Mouse (Mus musculus) forebrain, embryonic 16.5 days (tissue): Measurements from ENCODE around the gene Acbd6. TPM values are rescaled to one million over a fixed set of nuclear protein-coding genes. Genes with fewer than 3 reads are reported as not detected.
A peak's percentile ranks its signal among the peaks of the same experiment; 100 is the strongest.

ENCODE experiments used
- ATAC-seq: fragments of 200-750 bp; cut with Nextera tagmentation; 2 replicates; pipeline ENCODE4 v1.8.0; 2017; ENCODE audit warnings: mild to moderate bottlenecking, moderate library complexity
- H3K27ac ChIP-seq: fragments of 300-500 bp; sonication (generic); 2 replicates; pipeline ENCODE4 v1.5.1; 2014; ENCODE audit warnings: low read length, control low read depth
- H3K27me3 ChIP-seq: fragments of 300-500 bp; sonication (generic); replicated peaks from 2 replicates; pipeline ENCODE4 v1.6.1; 2014; ENCODE audit warnings: low read length; ENCODE audit not compliant: control insufficient read depth, insufficient read depth
- H3K36me3 ChIP-seq: fragments of 300-500 bp; sonication (generic); 2 replicates; pipeline ENCODE4 v1.6.1; 2014; ENCODE audit not compliant: control insufficient read depth, insufficient read depth
- H3K4me1 ChIP-seq: fragments of 300-500 bp; sonication (generic); replicated peaks from 2 replicates; pipeline ENCODE4 v1.6.1; 2014; ENCODE audit warnings: low read length; ENCODE audit not compliant: control insufficient read depth, insufficient read depth
- H3K4me2 ChIP-seq: fragments of 300-500 bp; sonication (generic); 2 replicates; pipeline ENCODE4 v1.6.1; 2014; ENCODE audit warnings: mild to moderate bottlenecking, low read length, control low read depth
- H3K4me3 ChIP-seq: fragments of 300-500 bp; sonication (generic); replicated peaks from 2 replicates; pipeline ENCODE4 v1.5.1; 2014; ENCODE audit warnings: mild to moderate bottlenecking, low read length, control low read depth
- H3K9ac ChIP-seq: fragments of 300-500 bp; sonication (generic); replicated peaks from 2 replicates; pipeline ENCODE4 v1.6.1; 2014; ENCODE audit warnings: low read depth, low read length, control low read depth
- H3K9me3 ChIP-seq: fragments of 300-500 bp; sonication (generic); 2 replicates; pipeline ENCODE4 v1.6.1; 2016; ENCODE audit warnings: low read length; ENCODE audit not compliant: control insufficient read depth
- WGBS: fragments of 180-500 bp; shearing (Covaris S2); extraction: QIAGEN DNeasy Blood & Tissue Kit; methylation state at CpG from one replicate; pipeline ENCODE4 v1.1.7; 2014; 5-methylcytosine and 5-hydroxymethylcytosine counted together
- polyA plus RNA-seq: library from polyadenylated mRNA; unstranded; fragments of >200 nt; fragmentation: Nextera tagmentation; extraction: Ambion mirVana; gene quantifications from 2 replicates; pipeline ENCODE4 v1.2.1, GENCODE M21; 2015

Acbd6 gene
- polyA plus RNA-seq, 1 experiment from 2014 or later = 87.4 TPM

DNA sequence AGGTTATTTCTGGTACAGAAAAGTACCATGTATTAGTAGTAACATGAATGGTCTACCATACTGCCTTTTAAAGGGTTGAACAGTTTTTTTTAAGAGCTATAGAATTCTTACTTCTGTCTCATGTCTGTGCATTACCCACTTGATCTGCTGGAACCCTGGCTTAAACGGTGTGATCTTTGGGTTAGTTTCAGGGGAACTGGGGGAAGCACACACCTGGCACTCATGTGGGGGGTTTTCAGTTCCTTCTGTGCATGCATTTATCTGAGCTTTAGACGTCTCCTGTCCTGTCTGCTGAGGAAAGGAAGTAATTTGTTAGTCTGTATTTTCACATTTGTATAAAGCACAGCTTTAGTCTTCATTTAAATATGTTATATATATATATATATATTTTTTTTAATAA, 19.4 kb downstream of the Acbd6 start:
- no peak overlapping the region for H3K27ac ChIP-seq
- H3K36me3 ChIP-seq = no peaks in the 10 kb centered on the region
- no peak overlapping the region for H3K4me2 ChIP-seq
- H3K9ac ChIP-seq = no peak overlapping the region
- H3K4me3 ChIP-seq = no peak overlapping the region
- H3K4me1 ChIP-seq = 0 out of 2 replicates have a peak, but pooled peaks cover 2% of the 10 kb centered on the region
- H3K27me3 ChIP-seq = no peaks in the 10 kb centered on the region
- ATAC-seq = no peak
- WGBS = 74% methylated on average over 2 of the region's 2 CpGs
- no peaks in the 10 kb centered on the region for H3K9me3 ChIP-seq

DNA sequence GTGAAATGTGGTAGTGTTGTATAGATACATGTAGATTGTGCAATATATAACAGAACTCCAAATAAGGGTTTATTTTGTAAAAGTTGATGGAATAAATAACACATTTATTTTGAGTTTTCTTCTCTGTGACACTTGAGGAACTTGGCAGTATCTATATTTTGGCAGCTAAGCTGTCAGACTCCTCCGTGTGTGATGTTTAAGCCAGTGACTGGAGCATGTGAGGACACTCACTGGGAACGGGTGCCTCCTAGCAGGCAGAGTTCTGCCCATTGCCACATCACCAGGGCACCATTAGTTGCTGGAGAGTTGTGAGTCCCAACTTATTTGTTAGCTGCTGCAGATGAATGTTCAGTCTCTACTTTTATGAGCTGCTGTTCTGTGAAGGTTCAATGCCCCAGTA, 30.0 kb downstream of the Acbd6 start:
- 70% methylated on average over 2 of the region's 2 CpGs for WGBS

DNA sequence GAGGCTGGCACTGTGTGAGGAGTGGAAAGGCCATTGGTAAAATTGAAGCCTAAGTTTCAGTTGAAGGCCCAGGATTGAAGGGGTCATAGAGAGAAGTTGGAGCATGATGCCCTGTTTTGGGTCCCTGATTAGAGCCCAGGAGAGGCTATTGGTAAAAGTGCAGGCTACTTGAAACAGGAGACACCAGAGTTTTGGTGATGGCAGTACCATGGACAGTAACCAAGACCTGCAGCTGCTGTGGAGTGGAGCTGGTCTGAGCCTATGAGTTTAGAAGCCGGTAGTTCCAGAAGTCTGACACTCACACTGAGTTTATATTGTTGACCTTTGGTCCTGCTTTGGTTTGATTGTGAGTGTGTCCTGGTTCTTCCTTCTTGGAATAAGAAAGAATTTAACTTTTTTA, 36.2 kb downstream of the Acbd6 start:
- H3K36me3 ChIP-seq = no peaks in the 10 kb centered on the region
- 71% methylated on average over 1 of the region's 1 CpGs for WGBS
- ATAC-seq = no peak
- no peak overlapping the region for H3K4me3 ChIP-seq
- no peaks in the 10 kb centered on the region for H3K4me1 ChIP-seq
- no peaks in the 10 kb centered on the region for H3K9me3 ChIP-seq
- no peak overlapping the region for H3K27ac ChIP-seq
- no peaks in the 10 kb centered on the region for H3K27me3 ChIP-seq
- no peak overlapping the region for H3K4me2 ChIP-seq
- no peak overlapping the region for H3K9ac ChIP-seq

More for the DNA sequence above, 30.0 kb downstream of the Acbd6 start:
- Histone ChIP-seq H3K4me2 (no peak overlapping the region), H3K4me1 (no peaks in the 10 kb centered on the region), H3K9ac (no peak overlapping the region), H3K36me3 (no peaks in the 10 kb centered on the region), H3K9me3 (no peaks in the 10 kb centered on the region), H3K27me3 (no peaks in the 10 kb centered on the region), H3K4me3 (no peak overlapping the region), H3K27ac (no peak overlapping the region)
- ATAC-seq = no peak

DNA sequence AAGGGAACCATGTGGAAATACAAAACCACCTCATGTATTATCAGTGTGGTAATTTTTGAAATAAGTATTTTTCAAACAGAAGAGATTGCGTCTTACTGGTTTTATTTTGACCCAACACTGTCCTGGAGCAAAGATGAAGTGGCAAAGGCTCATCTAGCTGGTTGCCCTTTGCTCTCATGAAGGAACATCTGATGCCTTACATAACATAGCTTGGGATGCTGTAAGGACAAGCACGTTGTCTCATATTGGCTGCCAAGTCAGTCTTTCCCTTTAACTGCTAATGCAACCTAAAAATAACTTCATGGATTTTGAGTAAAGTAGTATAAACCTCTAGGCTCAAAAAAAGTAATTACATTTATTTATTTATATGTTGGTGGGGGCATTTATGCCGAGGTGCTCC, 38.7 kb downstream of the Acbd6 start:
- WGBS = 86% methylated on average over 3 of the region's 3 CpGs
- no peaks in the 10 kb centered on the region for H3K9me3 ChIP-seq
- no peak for ATAC-seq

DNA sequence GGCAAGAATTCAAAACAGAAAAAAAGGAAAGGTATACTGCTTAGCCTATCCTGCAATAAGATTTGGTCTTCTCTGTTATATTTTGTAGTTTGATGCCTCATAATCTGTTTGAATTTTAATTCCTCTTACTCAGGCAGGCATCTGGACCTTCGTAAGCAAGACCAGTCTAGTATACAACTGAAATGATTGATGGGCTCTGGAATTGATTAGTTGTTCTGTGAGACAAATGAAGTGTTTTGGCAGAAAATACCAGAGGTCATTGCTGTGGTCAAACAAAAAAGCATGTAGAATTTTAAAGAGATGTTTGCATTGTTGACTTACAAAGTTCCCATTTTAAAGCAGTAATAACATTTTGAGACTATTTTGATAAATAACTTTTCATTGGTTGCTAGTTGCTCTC, 46.8 kb downstream of the Acbd6 start:
- H3K36me3 ChIP-seq = no peaks in the 10 kb centered on the region
- H3K4me1 ChIP-seq = peaks cover 14% of the 10 kb centered on the region
- H3K4me2 ChIP-seq = no peak overlapping the region
- H3K27me3 ChIP-seq = no peaks in the 10 kb centered on the region
- H3K9ac ChIP-seq = no peak overlapping the region
- H3K27ac ChIP-seq = no peak overlapping the region
- ATAC-seq = no peak
- 35% methylated on average over 1 of the region's 1 CpGs for WGBS
- no peak overlapping the region for H3K4me3 ChIP-seq
- no peaks in the 10 kb centered on the region for H3K9me3 ChIP-seq

More for the DNA sequence above, 38.7 kb downstream of the Acbd6 start:
- H3K4me2 ChIP-seq = no peak overlapping the region
- H3K4me3 ChIP-seq = no peak overlapping the region
- H3K9ac ChIP-seq = no peak overlapping the region
- H3K4me1 ChIP-seq = no peaks in the 10 kb centered on the region
- H3K36me3 ChIP-seq = no peaks in the 10 kb centered on the region
- no peaks in the 10 kb centered on the region for H3K27me3 ChIP-seq
- no peak overlapping the region for H3K27ac ChIP-seq

DNA sequence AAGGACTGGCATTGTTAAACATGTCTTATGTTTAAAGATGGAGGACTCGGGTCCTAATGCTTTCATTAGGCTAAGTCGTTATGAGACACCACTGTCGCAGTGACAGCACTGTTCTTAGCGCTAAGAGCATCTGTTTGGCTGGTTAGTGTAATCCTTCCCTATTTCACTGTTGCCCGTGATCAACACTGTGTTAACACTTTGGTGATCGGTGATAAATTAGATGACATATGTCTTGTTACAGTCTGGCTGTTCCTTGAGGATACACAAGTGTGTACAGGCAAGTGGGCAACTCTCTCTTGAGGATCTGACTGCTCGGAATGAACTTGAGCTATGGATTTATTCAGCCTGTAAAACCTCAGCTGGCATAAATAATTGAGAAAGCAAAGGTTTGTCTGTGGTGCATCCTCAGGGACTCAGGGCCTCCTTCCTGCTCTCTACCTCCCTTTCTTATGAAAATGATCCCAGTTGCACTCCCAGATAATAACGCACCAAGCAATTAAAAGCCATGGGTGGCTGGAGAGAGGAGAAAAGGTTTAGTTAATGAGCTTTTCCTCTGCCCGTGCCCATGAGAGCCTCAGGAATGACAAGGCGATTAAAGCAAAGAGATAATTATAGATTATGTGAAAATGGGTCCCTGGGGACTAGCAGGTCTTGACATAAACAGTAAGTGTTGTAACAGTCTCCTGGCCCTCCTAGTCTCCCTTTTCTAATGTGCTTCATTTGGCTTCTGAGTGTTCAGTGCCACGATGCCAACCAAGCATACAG, 47.7 kb downstream of the Acbd6 start:
- no peaks in the 10 kb centered on the region for H3K27me3 ChIP-seq
- H3K9ac ChIP-seq = no peak overlapping the region
- 8% methylated on average over 11 of the region's 11 CpGs for WGBS
- no peak overlapping the region for H3K4me3 ChIP-seq
- H3K4me2 ChIP-seq = 0 out of 2 replicates have a peak overlapping the region, but pooled peaks have one; percentile 2
- H3K4me1 ChIP-seq = peaks cover 14% of the 10 kb centered on the region
- no peaks in the 10 kb centered on the region for H3K36me3 ChIP-seq
- ATAC-seq = peak; percentile 80
- H3K27ac ChIP-seq = no peak overlapping the region
- no peaks in the 10 kb centered on the region for H3K9me3 ChIP-seq

DNA sequence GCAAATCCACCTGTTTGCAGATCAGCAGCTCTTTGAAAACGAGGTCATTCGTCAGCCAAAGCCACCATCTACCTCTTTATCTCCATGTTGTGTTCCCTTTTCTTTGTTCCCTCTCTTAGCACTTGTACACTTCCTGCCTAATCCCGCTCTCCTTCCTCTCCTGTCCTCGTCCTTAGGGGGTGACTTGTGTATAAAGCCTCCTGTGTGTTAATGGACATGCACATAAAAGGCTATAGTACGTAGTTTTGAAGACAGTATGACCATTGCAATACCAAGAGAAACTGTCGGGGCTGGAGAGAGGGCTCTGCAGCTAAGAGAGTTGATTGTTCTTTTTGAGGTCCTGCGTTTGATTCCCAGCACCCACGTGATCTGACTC, 48.2 kb downstream of the Acbd6 start:
- Histone ChIP-seq H3K4me3 (no peak overlapping the region), H3K9ac (no peak overlapping the region), H3K9me3 (no peaks in the 10 kb centered on the region), H3K27me3 (no peaks in the 10 kb centered on the region), H3K4me1 (peaks cover 14% of the 10 kb centered on the region), H3K36me3 (no peaks in the 10 kb centered on the region), H3K4me2 (no peak overlapping the region), H3K27ac (no peak overlapping the region)
- WGBS = 29% methylated on average over 8 of the region's 8 CpGs
- no peak; the same call in 1 of the 2 replicates for ATAC-seq

DNA sequence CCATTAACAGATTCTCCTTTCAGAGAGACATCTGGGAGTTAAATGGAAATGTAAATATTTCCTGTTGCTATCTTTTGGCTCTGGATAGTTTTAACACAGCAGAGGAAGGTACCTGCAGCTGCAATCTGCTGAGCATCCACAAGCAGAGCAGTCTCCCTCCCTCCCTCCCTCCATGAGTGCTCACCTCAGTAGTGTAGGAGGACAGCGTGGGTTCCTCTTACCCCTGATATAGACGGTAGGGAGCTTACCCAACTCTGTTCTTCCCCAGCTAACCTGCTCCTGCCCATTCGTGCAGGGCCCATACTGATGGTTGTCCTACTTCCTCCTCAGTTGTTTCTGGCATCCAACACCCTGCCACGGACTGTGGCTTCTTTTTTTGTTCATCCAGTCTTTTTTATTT, 50.6 kb downstream of the Acbd6 start:
- H3K36me3 ChIP-seq = no peaks in the 10 kb centered on the region
- ATAC-seq = no peak
- WGBS = 71% methylated on average over 4 of the region's 4 CpGs
- peaks cover 14% of the 10 kb centered on the region for H3K4me1 ChIP-seq
- no peak overlapping the region for H3K9ac ChIP-seq
- H3K4me3 ChIP-seq = no peak overlapping the region
- no peak overlapping the region for H3K27ac ChIP-seq
- H3K4me2 ChIP-seq = no peak overlapping the region
- H3K9me3 ChIP-seq = no peaks in the 10 kb centered on the region
- H3K27me3 ChIP-seq = no peaks in the 10 kb centered on the region

DNA sequence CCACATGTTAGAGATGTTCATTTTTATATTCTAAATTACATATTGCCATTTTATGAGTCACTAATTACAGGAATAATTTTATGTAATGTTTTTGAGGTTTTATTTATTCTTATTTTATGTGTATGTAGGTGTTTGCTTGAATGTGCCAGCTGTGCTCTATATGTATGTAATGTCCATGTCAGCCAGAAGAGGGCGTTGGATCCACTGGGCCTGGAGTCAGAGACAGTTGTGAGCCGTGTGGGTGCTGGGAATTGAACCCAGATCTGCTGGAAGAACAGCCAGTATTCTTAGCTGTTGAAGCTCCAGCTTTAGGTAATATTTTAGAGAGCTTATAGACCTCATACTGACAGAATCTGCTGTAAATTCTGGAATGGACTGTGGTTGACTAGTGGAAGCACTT, 56.5 kb downstream of the Acbd6 start:
- H3K4me1 ChIP-seq = no peaks in the 10 kb centered on the region
- no peak overlapping the region for H3K4me2 ChIP-seq
- H3K27me3 ChIP-seq = no peaks in the 10 kb centered on the region
- H3K9ac ChIP-seq = no peak overlapping the region
- no peaks in the 10 kb centered on the region for H3K36me3 ChIP-seq
- no peak overlapping the region for H3K4me3 ChIP-seq
- 51% methylated on average over 2 of the region's 2 CpGs for WGBS
- ATAC-seq = no peak
- H3K9me3 ChIP-seq = no peaks in the 10 kb centered on the region
- H3K27ac ChIP-seq = no peak overlapping the region

- Histone ChIP-seq H3K4me3 (no peak overlapping the region), H3K27me3 (no peaks in the 10 kb centered on the region), H3K4me1 (no peaks in the 10 kb centered on the region), H3K4me2 (no peak overlapping the region), H3K36me3 (peaks cover 2% of the 10 kb centered on the region), H3K9me3 (no peaks in the 10 kb centered on the region), H3K27ac (no peak overlapping the region), H3K9ac (no peak overlapping the region)
- no peak for ATAC-seq
- 77% methylated on average over 6 of the region's 6 CpGs for WGBS
Measured at GRCm38 (mm10) chr1:155621075-155621474, 63.2 kb downstream of the Acbd6 start.
